Mouse (Mus musculus): ENCODE data around the gene Chml. TPM values are rescaled to one million over a fixed set of nuclear protein-coding genes. Genes with fewer than 3 reads are reported as not detected.

Gene Chml
- under 1 TPM; 0.27 to 0.54 TPM for polyA plus RNA-seq (2017; shearing (Covaris generic))

GRCm38 (mm10) chr1:175692246-175692996, at the start of gene Chml, which contains the start of gene Opn3:
Gene Chml, minus strand, starts transcription at chr1:175692901.
Gene Opn3, minus strand, starts transcription at chr1:175692776.

DNA sequence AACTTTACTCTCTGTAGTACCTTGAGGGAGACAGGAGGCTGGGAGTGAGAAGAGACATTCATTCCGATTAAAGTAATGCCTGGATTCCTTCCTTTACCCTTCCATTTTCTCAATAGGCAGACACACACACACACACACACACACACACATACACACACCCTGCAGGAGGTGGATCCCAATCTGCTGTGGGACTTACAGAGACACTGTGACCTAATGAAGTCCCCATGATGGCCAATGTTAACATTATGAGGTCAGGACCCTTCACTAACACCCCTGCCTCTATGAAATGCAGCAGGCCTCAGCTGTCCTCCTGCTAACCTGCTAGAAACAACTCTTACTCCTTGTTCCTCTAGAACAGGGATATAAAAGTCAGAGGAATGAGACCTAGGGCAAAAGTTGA, 5.6 kb upstream of the Chml start, which contains the start of gene Wdr64:
Gene Wdr64 (plus strand): TSS at position 301 of the 400 bp plus-strand sequence.

Other genes starting within 250 kb of the Chml start
- gene Rgs7, start 200.4 kb downstream of the Chml start, polyA plus RNA-seq (2017; shearing (Covaris generic)): not detected
- gene Kmo, start 72.5 kb downstream of the Chml start, polyA plus RNA-seq (2017; shearing (Covaris generic)): 1 to 10 TPM; 1.1 to 1.6 TPM
- 10 to 100 TPM; 58.6 to 72.8 TPM for gene Fh1, start 67.3 kb downstream of the Chml start, polyA plus RNA-seq (2017; shearing (Covaris generic))
- gene Opn3, start 125 bp downstream of the Chml start, polyA plus RNA-seq (2017; shearing (Covaris generic)): under 1 TPM; 0.39 to 0.55 TPM
- not detected for gene Wdr64, start 5.7 kb upstream of the Chml start, polyA plus RNA-seq (2017; shearing (Covaris generic))
- gene Exo1, start 187.7 kb upstream of the Chml start, polyA plus RNA-seq (2017; shearing (Covaris generic)): 1 to 10 TPM; 7.7 to 7.8 TPM
- not detected for gene Gm38100, start 227.4 kb upstream of the Chml start, polyA plus RNA-seq (2017; shearing (Covaris generic))

Data from activated CD4-positive, CD25-positive, alpha-beta regulatory T cell (primary cell).